Mouse (Mus musculus) heart, adult 2 months (tissue): ENCODE results near the gene Tlx2.

Source experiments
- CTCF ChIP-seq: fragments of 200-600 bp; IDR thresholded peaks from 2 replicates; pipeline ENCODE4 v1.8.1; 2022; ENCODE audit warnings: antibody characterized with exemption, mild to moderate bottlenecking, moderate library complexity
- EP300 ChIP-seq: fragments of 200-500 bp; IDR thresholded peaks from 2 replicates; pipeline ENCODE4 v1.6.1; 2011; ENCODE audit warnings: low read depth, low read length, control low read depth; ENCODE audit not compliant: insufficient read depth

DNA sequence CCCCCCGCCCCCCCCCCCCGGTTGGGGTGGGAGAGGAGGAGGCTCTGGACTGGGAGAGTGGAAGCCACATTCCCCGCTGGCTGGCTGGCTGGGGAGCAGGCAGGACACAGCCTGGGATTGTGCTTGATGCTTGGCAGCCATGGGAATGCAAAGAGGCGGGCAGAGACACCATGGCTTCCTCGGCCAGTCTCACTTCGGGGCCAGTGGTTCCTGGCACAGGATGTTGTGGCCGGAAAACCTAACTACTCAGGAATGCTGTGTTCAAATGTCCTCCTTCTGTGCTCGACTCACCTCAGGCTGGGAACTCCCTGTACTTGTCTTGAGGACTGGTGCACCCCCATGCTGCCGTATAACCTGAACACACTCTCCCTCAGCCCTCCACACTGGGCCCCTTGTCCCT, 42.4 kb downstream of the Tlx2 start:
- TF ChIP-seq CTCF = no peak
- no peak for TF ChIP-seq EP300
